Comparison of ENCODE assay signal across 24 mouse cellular contexts in genomic region chr11:101283805-101284204, GRCm38 (mm10). TPM values are rescaled to one million over a fixed set of nuclear protein-coding genes. Genes with fewer than 3 reads are reported as not detected.
A peak's percentile ranks its signal among the peaks of the same experiment; 100 is the strongest.
DNase-seq lines count a peak whose midpoint lies in the region; ATAC-seq and TF ChIP-seq lines count a peak whose summit lies in the region.
"Had no signal": no experiment of that assay in that cellular context is flagged by ENCODE, and none has a peak within 500 bp of the region (broad histone marks: within the 10 kb centered on the region; RNA-seq: fewer than 3 reads in every experiment).

No protein-coding gene starts in this region.

- ATAC-seq in embryonic facial prominence, embryonic 13.5 days (ENCODE audit: insufficient number of reproducible peaks, insufficient read depth, low FRiP score, low TSS enrichment, low read depth): no peak
- no peak for ATAC-seq in lung, postnatal 0 days
- no peak for ATAC-seq in kidney, embryonic 16.5 days (ENCODE audit: low FRiP score, low TSS enrichment)
- ATAC-seq in forebrain, embryonic 15.5 days (replicated peaks): no peak
- ATAC-seq: CD4-positive, CD25-positive, alpha-beta regulatory T cell, adult 4 months; forebrain, embryonic 13.5 days had no signal

- H3K9me3 ChIP-seq in embryonic facial prominence, embryonic 13.5 days: no peaks in the 10 kb centered on the region
- no peaks in the 10 kb centered on the region for H3K9me3 ChIP-seq in embryonic facial prominence, embryonic 10.5 days
- no peaks in the 10 kb centered on the region for H3K9me3 ChIP-seq in lung, postnatal 0 days (ENCODE audit: low read length)
- H3K9me3 ChIP-seq in kidney, embryonic 16.5 days (ENCODE audit: low read length): no peaks in the 10 kb centered on the region
- H3K9me3 ChIP-seq in forebrain, embryonic 15.5 days: no peaks in the 10 kb centered on the region
- H3K9me3 ChIP-seq: embryonic facial prominence, embryonic 12.5 days; forebrain, embryonic 13.5 days; G1E; heart, embryonic 13.5 days had no signal

- peaks cover 13% of the 10 kb centered on the region; the same call in 1 of the 2 replicates for H3K4me1 ChIP-seq in embryonic facial prominence, embryonic 13.5 days
- H3K4me1 ChIP-seq in embryonic facial prominence, embryonic 10.5 days: peaks cover 11% of the 10 kb centered on the region
- H3K4me1 ChIP-seq in lung, postnatal 0 days (ENCODE audit: insufficient read depth, low read depth, low read length): 0 out of 2 replicates have a peak, but pooled peaks cover 2% of the 10 kb centered on the region
- H3K4me1 ChIP-seq in kidney, embryonic 16.5 days (ENCODE audit: insufficient read depth, low read length): peaks cover 36% of the 10 kb centered on the region
- H3K4me1 ChIP-seq in forebrain, embryonic 15.5 days: peaks cover 6% of the 10 kb centered on the region
- H3K4me1 ChIP-seq: embryonic facial prominence, embryonic 12.5 days had no signal

- WGBS in embryonic facial prominence, embryonic 13.5 days: 67% methylated on average over 4 of the region's 4 CpGs
- WGBS in embryonic facial prominence, embryonic 10.5 days: 68% methylated on average over 4 of the region's 4 CpGs
- 62% methylated on average over 4 of the region's 4 CpGs for WGBS in lung, postnatal 0 days
- WGBS in kidney, embryonic 16.5 days: 37% methylated on average over 4 of the region's 4 CpGs
- 78% methylated on average over 4 of the region's 4 CpGs for WGBS in forebrain, embryonic 15.5 days

- 0 out of 2 replicates have a peak overlapping the region, but pooled peaks have one; percentile 22 for H3K9ac ChIP-seq in embryonic facial prominence, embryonic 13.5 days
- no peak overlapping the region for H3K9ac ChIP-seq in lung, postnatal 0 days (replicated peaks; ENCODE audit: low read depth)
- peak overlapping the region; percentile 32; the same call in 1 of the 2 replicates for H3K9ac ChIP-seq in kidney, embryonic 16.5 days (replicated peaks; ENCODE audit: low read length)
- no peak overlapping the region for H3K9ac ChIP-seq in forebrain, embryonic 15.5 days (replicated peaks)
- H3K9ac ChIP-seq: embryonic facial prominence, embryonic 12.5 days; heart, embryonic 13.5 days had no signal

- no peak for DNase-seq in embryonic facial prominence, embryonic 10.5 days (ENCODE audit: low spot score)
- DNase-seq in lung, postnatal 0 days (ENCODE audit: low spot score): peak; percentile 13
- no peak for DNase-seq in lung, postnatal 36 days
- DNase-seq in heart, adult 18-20 months: no peak
- DNase-seq in urinary bladder, adult 18-20 months (ENCODE audit: low spot score in 2 of 2): no peak
- DNase-seq: adrenal gland, postnatal 10 days; B cell, adult 2 months; cerebellum, adult 11 months; cerebellum, adult 8-10 months; cerebellum, postnatal 14 days; embryo, embryonic 11 days; gastrocnemius, adult 2 months; gastrocnemius, postnatal 25 days; heart, postnatal 36 days had no signal

- H3K27ac ChIP-seq in embryonic facial prominence, embryonic 13.5 days: no peak overlapping the region
- H3K27ac ChIP-seq in embryonic facial prominence, embryonic 10.5 days (replicated peaks): no peak overlapping the region
- H3K27ac ChIP-seq in lung, postnatal 0 days (ENCODE audit: low read length): no peak overlapping the region
- H3K27ac ChIP-seq in kidney, embryonic 16.5 days (ENCODE audit: low read length): peak overlapping the region; percentile 59
- no peak overlapping the region for H3K27ac ChIP-seq in forebrain, embryonic 15.5 days (replicated peaks)
- H3K27ac ChIP-seq: embryonic facial prominence, embryonic 12.5 days; forebrain, embryonic 13.5 days; gastrocnemius, adult 2 months; heart, embryonic 13.5 days had no signal

- H3K4me2 ChIP-seq in embryonic facial prominence, embryonic 13.5 days: no peak overlapping the region
- H3K4me2 ChIP-seq in lung, postnatal 0 days (replicated peaks; ENCODE audit: low read depth, low read length): no peak overlapping the region
- no peak overlapping the region for H3K4me2 ChIP-seq in kidney, embryonic 16.5 days (replicated peaks; ENCODE audit: low read depth, low read length)
- no peak overlapping the region for H3K4me2 ChIP-seq in forebrain, embryonic 15.5 days (replicated peaks)
- H3K4me2 ChIP-seq: embryonic facial prominence, embryonic 12.5 days; forebrain, embryonic 13.5 days; heart, embryonic 13.5 days had no signal

- no peak overlapping the region for H3K4me3 ChIP-seq in embryonic facial prominence, embryonic 13.5 days
- no peak overlapping the region for H3K4me3 ChIP-seq in embryonic facial prominence, embryonic 10.5 days
- H3K4me3 ChIP-seq in lung, postnatal 0 days (ENCODE audit: low read depth, low read length): no peak overlapping the region
- H3K4me3 ChIP-seq in kidney, embryonic 16.5 days (ENCODE audit: low read length): no peak overlapping the region
- H3K4me3 ChIP-seq in forebrain, embryonic 15.5 days: no peak overlapping the region
- H3K4me3 ChIP-seq: embryonic facial prominence, embryonic 12.5 days; forebrain, embryonic 13.5 days; gastrocnemius, adult 2 months; heart, embryonic 13.5 days had no signal

- TF ChIP-seq EP300 in lung, postnatal 0 days (IDR thresholded peaks at IDR 0.05): no peak

- no peak for TF ChIP-seq CTCF in lung, postnatal 0 days (IDR thresholded peaks at IDR 0.05)

- H3K27me3 ChIP-seq in embryonic facial prominence, embryonic 13.5 days: 0 out of 2 replicates have a peak, but pooled peaks cover 3% of the 10 kb centered on the region
- peaks cover 26% of the 10 kb centered on the region for H3K27me3 ChIP-seq in embryonic facial prominence, embryonic 10.5 days (replicated peaks; ENCODE audit: low read depth, poor library complexity, severe bottlenecking)
- no peaks in the 10 kb centered on the region for H3K27me3 ChIP-seq in lung, postnatal 0 days (replicated peaks; ENCODE audit: insufficient read depth, low read length)
- no peaks in the 10 kb centered on the region for H3K27me3 ChIP-seq in kidney, embryonic 16.5 days (ENCODE audit: insufficient read depth, low read length)
- no peaks in the 10 kb centered on the region for H3K27me3 ChIP-seq in forebrain, embryonic 15.5 days
- H3K27me3 ChIP-seq: embryonic facial prominence, embryonic 12.5 days had no signal

- peaks cover 16% of the 10 kb centered on the region for H3K36me3 ChIP-seq in embryonic facial prominence, embryonic 13.5 days
- H3K36me3 ChIP-seq in embryonic facial prominence, embryonic 10.5 days (replicated peaks): peaks cover 34% of the 10 kb centered on the region
- H3K36me3 ChIP-seq in lung, postnatal 0 days (ENCODE audit: insufficient read depth, low read length): no peaks in the 10 kb centered on the region
- 0 out of 2 replicates have a peak, but pooled peaks cover 3% of the 10 kb centered on the region for H3K36me3 ChIP-seq in kidney, embryonic 16.5 days (ENCODE audit: insufficient read depth, low read length)
- H3K36me3 ChIP-seq in forebrain, embryonic 15.5 days: peaks cover 22% of the 10 kb centered on the region

RNA-seq across cellular contexts. Expression of gene Coa3, which starts 4.9 kb away (rescaled TPM):
- polyA plus RNA-seq in embryonic facial prominence, embryonic 13.5 days (2015; fragmentation: Nextera tagmentation; extraction: Ambion mirVana): 193 and 196 TPM in 2 replicates
- polyA plus RNA-seq in embryonic facial prominence, embryonic 10.5 days (2016; fragmentation: Nextera tagmentation; extraction: Ambion mirVana): 200 and 203 TPM in 2 replicates
- polyA plus RNA-seq in lung, postnatal 0 days (2015; fragmentation: Nextera tagmentation; extraction: Ambion mirVana): 159 and 166 TPM in 2 replicates
- 197 and 200 TPM in 2 replicates for polyA plus RNA-seq in kidney, embryonic 16.5 days (2015; fragmentation: Nextera tagmentation; extraction: Ambion mirVana)
- total RNA-seq in heart, adult 18-20 months (2021): 100 to 1,000 TPM in 1 of 2 experiments, 10 to 100 TPM in 1; 98.3 to 108 TPM
- polyA plus RNA-seq in forebrain, embryonic 15.5 days (2015; fragmentation: Nextera tagmentation; extraction: Ambion mirVana): 208 and 211 TPM in 2 replicates

RNA-seq across cellular contexts. Expression of gene Cntd1, which starts 5.0 kb away (rescaled TPM):
- 1.7 and 2.3 TPM in 2 replicates for polyA plus RNA-seq in embryonic facial prominence, embryonic 13.5 days (2015; fragmentation: Nextera tagmentation; extraction: Ambion mirVana)
- polyA plus RNA-seq in embryonic facial prominence, embryonic 10.5 days (2016; fragmentation: Nextera tagmentation; extraction: Ambion mirVana): 1.3 and 1.4 TPM in 2 replicates
- polyA plus RNA-seq in lung, postnatal 0 days (2015; fragmentation: Nextera tagmentation; extraction: Ambion mirVana): 1.1 TPM in 2 replicates
- polyA plus RNA-seq in kidney, embryonic 16.5 days (2015; fragmentation: Nextera tagmentation; extraction: Ambion mirVana): 1.7 and 3.2 TPM in 2 replicates
- under 1 TPM; 0.15 to 0.23 TPM for total RNA-seq in heart, adult 18-20 months (2021)
- polyA plus RNA-seq in forebrain, embryonic 15.5 days (2015; fragmentation: Nextera tagmentation; extraction: Ambion mirVana): 1.4 and 1.5 TPM in 2 replicates

RNA-seq across cellular contexts. Expression of gene Becn1, which starts 18.3 kb away (rescaled TPM):
- polyA plus RNA-seq in embryonic facial prominence, embryonic 13.5 days (2015; fragmentation: Nextera tagmentation; extraction: Ambion mirVana): 129 and 130 TPM in 2 replicates
- 141 and 154 TPM in 2 replicates for polyA plus RNA-seq in embryonic facial prominence, embryonic 10.5 days (2016; fragmentation: Nextera tagmentation; extraction: Ambion mirVana)
- polyA plus RNA-seq in lung, postnatal 0 days (2015; fragmentation: Nextera tagmentation; extraction: Ambion mirVana): 149 and 152 TPM in 2 replicates
- 176 and 188 TPM in 2 replicates for polyA plus RNA-seq in kidney, embryonic 16.5 days (2015; fragmentation: Nextera tagmentation; extraction: Ambion mirVana)
- 10 to 100 TPM; 85.4 to 96.5 TPM for total RNA-seq in heart, adult 18-20 months (2021)
- 186 and 200 TPM in 2 replicates for polyA plus RNA-seq in forebrain, embryonic 15.5 days (2015; fragmentation: Nextera tagmentation; extraction: Ambion mirVana)

RNA-seq across cellular contexts. Expression of gene Wnk4, which starts 23.4 kb away (rescaled TPM):
- polyA plus RNA-seq in embryonic facial prominence, embryonic 13.5 days (2015; fragmentation: Nextera tagmentation; extraction: Ambion mirVana): 9.8 and 10.9 TPM in 2 replicates
- polyA plus RNA-seq in embryonic facial prominence, embryonic 10.5 days (2016; fragmentation: Nextera tagmentation; extraction: Ambion mirVana): 6.0 and 8.3 TPM in 2 replicates
- polyA plus RNA-seq in lung, postnatal 0 days (2015; fragmentation: Nextera tagmentation; extraction: Ambion mirVana): 10.6 and 14.6 TPM in 2 replicates
- 30.5 and 39.5 TPM in 2 replicates for polyA plus RNA-seq in kidney, embryonic 16.5 days (2015; fragmentation: Nextera tagmentation; extraction: Ambion mirVana)
- total RNA-seq in heart, adult 18-20 months (2021): 10 to 100 TPM in 1 of 2 experiments, 1 to 10 TPM in 1; 9.4 to 12.9 TPM
- polyA plus RNA-seq in forebrain, embryonic 15.5 days (2015; fragmentation: Nextera tagmentation; extraction: Ambion mirVana): 4.8 and 5.5 TPM in 2 replicates
- total RNA-seq: common myeloid progenitor, adult 5-6 weeks; granulocyte monocyte progenitor cell, adult 5-6 weeks had no signal

RNA-seq across cellular contexts. Expression of gene Vps25, which starts 30.3 kb away (rescaled TPM):
- polyA plus RNA-seq in embryonic facial prominence, embryonic 13.5 days (2015; fragmentation: Nextera tagmentation; extraction: Ambion mirVana): 106 and 118 TPM in 2 replicates
- polyA plus RNA-seq in embryonic facial prominence, embryonic 10.5 days (2016; fragmentation: Nextera tagmentation; extraction: Ambion mirVana): 124 TPM in 2 replicates
- polyA plus RNA-seq in lung, postnatal 0 days (2015; fragmentation: Nextera tagmentation; extraction: Ambion mirVana): 121 and 133 TPM in 2 replicates
- polyA plus RNA-seq in kidney, embryonic 16.5 days (2015; fragmentation: Nextera tagmentation; extraction: Ambion mirVana): 154 TPM in 2 replicates
- 100 to 1,000 TPM in 1 of 2 experiments, 10 to 100 TPM in 1; 87.3 to 107 TPM for total RNA-seq in heart, adult 18-20 months (2021)
- 87.7 and 92.9 TPM in 2 replicates for polyA plus RNA-seq in forebrain, embryonic 15.5 days (2015; fragmentation: Nextera tagmentation; extraction: Ambion mirVana)

Comparison
In these comparisons a context has a peak if more than half of its experiments do, and no peak if none do; other contexts are left out.
1. H3K9ac ChIP-seq: peak in embryonic facial prominence, embryonic 13.5 days (single experiment) and kidney, embryonic 16.5 days (single experiment); none in lung, postnatal 0 days (single experiment) and forebrain, embryonic 15.5 days (single experiment).